Mouse (Mus musculus): ENCODE measurements around the gene Ace2. TPM values are rescaled to one million over a fixed set of nuclear protein-coding genes. Genes with fewer than 3 reads are reported as not detected.

Ace2 gene
- polyA plus RNA-seq, 1 experiment from 2014 or later = 0.51 TPM

GRCm38 (mm10) chrX:164200547-164200946 lies 61.4 kb downstream of the Ace2 start:
- DNase-seq (ENCODE audit: low spot score) = no peak
- H3K27ac ChIP-seq = no peak overlapping the region
- peaks cover 6% of the 10 kb centered on the region for H3K27me3 ChIP-seq (ENCODE audit: insufficient read depth, poor library complexity, severe bottlenecking)
- no peaks in the 10 kb centered on the region for H3K9me3 ChIP-seq
- no peaks in the 10 kb centered on the region for H3K4me1 ChIP-seq (replicated peaks)
- no peak overlapping the region for H3K4me3 ChIP-seq
- WGBS = 79% methylated on average over 5 of the region's 5 CpGs
- H3K36me3 ChIP-seq = no peaks in the 10 kb centered on the region

GRCm38 (mm10) chrX:164221989-164222388 lies 82.9 kb downstream of the Ace2 start:
- Histone ChIP-seq H3K27ac (no peak overlapping the region), H3K27me3 (ENCODE audit: insufficient read depth, poor library complexity, severe bottlenecking) (peaks cover 8% of the 10 kb centered on the region; the same call in 1 of the 2 replicates), H3K4me1 (replicated peaks) (no peaks in the 10 kb centered on the region), H3K36me3 (no peaks in the 10 kb centered on the region), H3K9me3 (no peaks in the 10 kb centered on the region), H3K4me3 (no peak overlapping the region)
- WGBS = 69% methylated on average over 2 of the region's 2 CpGs
- DNase-seq (ENCODE audit: low spot score) = no peak

GRCm38 (mm10) chrX:164233380-164233779 lies 94.2 kb downstream of the Ace2 start:
- Histone ChIP-seq H3K9me3 (no peaks in the 10 kb centered on the region), H3K27me3 (ENCODE audit: insufficient read depth, poor library complexity, severe bottlenecking) (peaks cover 18% of the 10 kb centered on the region), H3K4me1 (replicated peaks) (no peaks in the 10 kb centered on the region), H3K4me3 (no peak overlapping the region), H3K27ac (no peak overlapping the region), H3K36me3 (no peaks in the 10 kb centered on the region)
- 67% methylated on average over 8 of the region's 8 CpGs for WGBS
- DNase-seq (ENCODE audit: low spot score) = no peak

Other genes starting within 250 kb of the Ace2 start
- gene Ap1s2, start 230.3 kb upstream of the Ace2 start, polyA plus RNA-seq (2016; fragmentation: Nextera tagmentation; extraction: Ambion mirVana) = 28.7 and 31.8 TPM in 2 replicates
- gene Zrsr2, start 180.7 kb upstream of the Ace2 start, polyA plus RNA-seq (2016; fragmentation: Nextera tagmentation; extraction: Ambion mirVana) = 53.7 and 61.9 TPM in 2 replicates
- gene Car5b, start 111.3 kb upstream of the Ace2 start, polyA plus RNA-seq (2016; fragmentation: Nextera tagmentation; extraction: Ambion mirVana) = 0.33 and 0.40 TPM in 2 replicates
- 42.0 and 44.7 TPM in 2 replicates for gene Siah1b, start 62.8 kb upstream of the Ace2 start, polyA plus RNA-seq (2016; fragmentation: Nextera tagmentation; extraction: Ambion mirVana)
- 0.21 and 0.52 TPM in 2 replicates for gene Cltrn, start 50.5 kb upstream of the Ace2 start, polyA plus RNA-seq (2016; fragmentation: Nextera tagmentation; extraction: Ambion mirVana)
- 0.37 TPM in 2 replicates for gene Bmx, start 118.9 kb downstream of the Ace2 start, polyA plus RNA-seq (2016; fragmentation: Nextera tagmentation; extraction: Ambion mirVana)
- 8.2 and 9.0 TPM in 2 replicates for gene Pir, start 130.0 kb downstream of the Ace2 start, polyA plus RNA-seq (2016; fragmentation: Nextera tagmentation; extraction: Ambion mirVana)
- 1.2 and 2.4 TPM in 2 replicates for gene Vegfd, start 234.0 kb downstream of the Ace2 start, polyA plus RNA-seq (2016; fragmentation: Nextera tagmentation; extraction: Ambion mirVana)